Mouse (Mus musculus): ENCODE measurements at regions not wholly inside any gene's neighbourhood (a gene's known extent, or its start where the extent isn't known, plus 50 kb on each side); places are given as distances from the start of the nearest gene placed in this dataset.

DNA sequence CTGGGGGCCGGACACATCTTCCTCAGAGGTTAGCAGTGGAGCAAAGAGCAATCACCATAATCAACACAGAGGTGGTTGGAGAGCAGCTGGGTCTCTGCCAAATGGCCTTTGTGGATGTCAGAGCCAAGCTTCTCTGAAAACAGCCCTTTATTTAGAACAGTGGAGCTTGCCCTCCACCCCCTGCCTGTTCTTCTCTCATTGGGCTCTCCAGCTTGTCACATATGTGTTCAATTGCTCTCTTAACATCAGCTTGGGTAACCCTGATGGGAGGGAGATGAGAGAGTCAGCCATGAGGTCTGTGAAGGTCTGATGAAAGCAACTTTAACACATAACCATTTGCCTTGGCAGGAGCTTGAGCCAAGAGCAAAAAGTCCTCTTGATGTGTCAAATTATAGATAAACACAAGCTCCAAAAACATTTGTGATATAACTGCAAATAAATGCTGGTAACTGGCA is 140.1 kb upstream of the Spdl1 start:
- H3K4me1 ChIP-seq = no peaks in the 10 kb centered on the region
- H3K4me3 ChIP-seq = no peak overlapping the region
- no peak overlapping the region for H3K4me2 ChIP-seq
- 44% methylated on average over 1 of the region's 1 CpGs for WGBS
- H3K27me3 ChIP-seq = no peaks in the 10 kb centered on the region
- ATAC-seq (ENCODE audit: insufficient number of reproducible peaks, low FRiP score, low TSS enrichment, low read depth) = no peak
- no peak overlapping the region for H3K27ac ChIP-seq
- H3K9me3 ChIP-seq = no peaks in the 10 kb centered on the region
- H3K36me3 ChIP-seq = no peaks in the 10 kb centered on the region
- no peak overlapping the region for H3K9ac ChIP-seq

DNA sequence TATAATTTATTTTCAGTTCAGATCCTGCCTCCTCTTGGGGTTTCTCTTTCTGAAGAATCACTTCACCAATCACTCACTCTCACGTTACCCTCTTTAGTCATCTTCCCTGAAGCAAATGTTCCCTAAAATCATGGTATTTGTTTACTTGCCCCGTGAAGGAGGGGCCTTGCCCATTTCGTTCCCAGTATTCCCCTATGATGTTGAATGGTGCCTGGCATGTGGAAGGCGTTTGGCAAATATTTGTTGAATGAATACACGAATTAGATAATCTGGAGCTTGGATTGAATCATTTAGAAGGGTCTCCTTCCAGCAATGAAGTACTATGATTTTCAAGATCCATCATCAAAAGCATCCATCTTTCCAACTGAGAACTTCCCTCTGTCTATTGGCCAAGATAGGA is 139.6 kb upstream of the Spdl1 start:
- no peak overlapping the region for H3K27ac ChIP-seq
- H3K4me2 ChIP-seq = no peak overlapping the region
- no peak for ATAC-seq (ENCODE audit: insufficient number of reproducible peaks, low FRiP score, low TSS enrichment, low read depth)
- H3K9ac ChIP-seq = no peak overlapping the region
- WGBS = 58% methylated on average over 5 of the region's 5 CpGs
- H3K27me3 ChIP-seq = no peaks in the 10 kb centered on the region
- H3K36me3 ChIP-seq = no peaks in the 10 kb centered on the region
- no peaks in the 10 kb centered on the region for H3K4me1 ChIP-seq
- H3K4me3 ChIP-seq = no peak overlapping the region
- H3K9me3 ChIP-seq = no peaks in the 10 kb centered on the region

DNA sequence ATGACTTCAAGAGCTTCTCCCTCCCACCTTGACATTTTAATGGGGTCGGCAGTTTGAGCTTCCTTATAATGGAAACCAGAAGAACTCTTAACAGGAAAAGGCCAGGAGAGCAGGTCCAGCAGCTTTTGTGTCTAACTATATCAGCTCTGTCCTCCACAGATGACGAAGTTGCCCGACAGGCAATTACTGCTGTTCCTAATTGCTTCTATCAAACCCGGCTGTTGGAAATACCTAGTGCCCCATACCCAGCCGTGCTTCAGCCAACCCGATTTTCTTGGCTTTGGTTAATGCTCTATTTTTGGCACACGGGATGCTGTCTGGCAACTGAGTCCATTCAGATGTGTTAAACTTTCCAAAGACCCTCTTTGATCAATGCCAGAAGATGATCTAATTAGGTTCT is 125.8 kb upstream of the Spdl1 start:
- Histone ChIP-seq H3K4me1 (peaks cover 4% of the 10 kb centered on the region; the same call in 1 of the 2 replicates), H3K27ac (no peak overlapping the region), H3K9ac (no peak overlapping the region), H3K4me3 (no peak overlapping the region), H3K36me3 (no peaks in the 10 kb centered on the region), H3K27me3 (no peaks in the 10 kb centered on the region), H3K9me3 (no peaks in the 10 kb centered on the region), H3K4me2 (no peak overlapping the region)
- ATAC-seq (ENCODE audit: insufficient number of reproducible peaks, low FRiP score, low TSS enrichment, low read depth) = no peak
- WGBS = 20% methylated on average over 7 of the region's 7 CpGs

DNA sequence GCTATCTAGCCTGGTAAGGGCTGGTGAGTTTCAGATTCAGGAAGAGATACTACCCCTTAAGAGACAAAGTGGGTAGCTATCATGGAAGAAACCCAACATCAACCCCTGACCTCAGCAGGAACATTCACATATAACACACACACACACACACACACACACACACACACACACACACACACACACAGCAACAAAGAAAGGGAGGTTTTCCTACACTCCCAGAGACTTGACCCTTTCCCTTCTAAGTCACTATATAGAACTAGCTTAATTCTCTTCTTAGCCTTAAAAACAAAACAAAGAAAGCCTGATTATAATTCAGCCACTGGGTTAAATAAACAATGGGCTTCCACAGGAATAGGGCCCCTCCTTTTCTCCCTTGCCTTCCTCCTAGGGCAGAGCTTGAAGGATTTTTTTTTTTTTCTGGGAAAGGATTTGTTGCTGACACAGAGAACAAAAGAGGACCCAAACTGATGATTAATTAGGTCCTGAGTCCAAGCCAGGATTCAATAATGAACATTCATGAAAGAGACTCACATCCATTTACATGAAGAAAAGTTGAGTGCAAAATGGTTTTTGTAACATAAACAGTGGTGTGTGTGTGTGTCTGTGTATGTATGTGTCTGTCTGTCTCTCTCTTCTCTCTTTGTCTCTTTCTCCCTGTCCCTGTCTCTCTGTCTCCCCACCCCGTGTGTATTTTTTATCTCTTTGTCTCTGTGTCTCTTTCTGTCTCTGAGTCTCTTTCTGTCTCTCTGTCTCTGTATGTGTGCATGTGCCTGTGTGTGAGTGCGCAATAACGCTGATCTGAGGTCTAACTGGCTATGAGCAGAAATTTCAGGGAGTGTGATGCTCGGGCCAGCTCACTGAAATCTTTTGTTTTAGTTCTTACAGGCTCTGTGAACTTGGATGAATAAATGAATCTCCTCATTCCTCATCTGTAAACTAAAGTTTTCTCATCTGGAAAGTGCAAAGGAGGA is 108.3 kb upstream of the Spdl1 start:
- WGBS = 86% methylated on average over 4 of the region's 4 CpGs
- Histone ChIP-seq H3K27me3 (no peaks in the 10 kb centered on the region), H3K4me2 (no peak overlapping the region), H3K9me3 (no peaks in the 10 kb centered on the region), H3K4me3 (no peak overlapping the region), H3K4me1 (no peaks in the 10 kb centered on the region), H3K27ac (no peak overlapping the region), H3K36me3 (no peaks in the 10 kb centered on the region), H3K9ac (no peak overlapping the region)
- no peak for ATAC-seq (ENCODE audit: insufficient number of reproducible peaks, low FRiP score, low TSS enrichment, low read depth)

DNA sequence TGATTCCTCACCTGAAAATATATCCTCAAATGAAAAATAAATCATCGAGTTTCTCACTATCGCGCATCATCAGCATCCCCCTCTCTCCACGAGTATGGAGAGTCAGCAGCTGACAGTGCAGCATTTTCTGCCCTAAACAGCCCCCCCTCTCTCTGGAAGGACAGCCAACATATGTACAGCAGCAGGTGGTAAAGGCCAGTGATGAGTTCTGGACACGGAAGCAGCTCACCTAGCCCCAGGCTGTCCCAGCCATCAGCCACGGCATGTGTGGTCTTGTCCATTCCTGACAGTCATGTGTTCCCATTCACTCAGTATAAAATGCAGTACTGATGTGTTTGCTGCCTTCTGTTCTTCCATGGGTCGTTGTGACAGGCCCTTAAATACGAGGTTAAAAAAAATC is 106.7 kb upstream of the Spdl1 start:
- Histone ChIP-seq H3K4me1 (no peaks in the 10 kb centered on the region), H3K4me3 (no peak overlapping the region), H3K27ac (no peak overlapping the region), H3K27me3 (no peaks in the 10 kb centered on the region), H3K4me2 (no peak overlapping the region), H3K9ac (no peak overlapping the region), H3K36me3 (no peaks in the 10 kb centered on the region), H3K9me3 (no peaks in the 10 kb centered on the region)
- ATAC-seq (ENCODE audit: insufficient number of reproducible peaks, low FRiP score, low TSS enrichment, low read depth) = no peak
- 68% methylated on average over 8 of the region's 8 CpGs for WGBS

DNA sequence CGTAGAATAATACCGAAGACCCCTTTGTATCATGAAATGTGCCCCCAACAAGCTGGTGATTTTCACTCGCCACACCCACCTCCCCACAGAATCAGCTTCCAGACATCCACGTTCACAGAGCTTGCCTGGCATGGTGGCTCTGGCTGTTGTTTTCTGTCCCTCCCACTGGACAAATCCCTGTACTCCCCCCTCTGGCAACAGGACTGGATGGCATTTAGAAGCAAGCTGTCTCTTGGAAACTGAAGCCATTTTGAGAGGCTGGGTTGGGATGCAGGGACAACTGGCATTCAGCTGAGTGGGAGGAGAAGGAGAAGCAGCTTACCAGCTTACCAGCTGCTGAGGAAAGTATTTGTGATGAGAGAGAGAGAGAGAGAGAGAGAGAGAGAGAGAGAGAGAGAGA is 105.6 kb upstream of the Spdl1 start:
- H3K9ac ChIP-seq = no peak overlapping the region
- no peaks in the 10 kb centered on the region for H3K36me3 ChIP-seq
- 87% methylated on average over 4 of the region's 4 CpGs for WGBS
- no peak overlapping the region for H3K4me2 ChIP-seq
- no peak overlapping the region for H3K4me3 ChIP-seq
- H3K4me1 ChIP-seq = no peaks in the 10 kb centered on the region
- H3K27ac ChIP-seq = no peak overlapping the region
- no peaks in the 10 kb centered on the region for H3K9me3 ChIP-seq
- H3K27me3 ChIP-seq = no peaks in the 10 kb centered on the region
- ATAC-seq (ENCODE audit: insufficient number of reproducible peaks, low FRiP score, low TSS enrichment, low read depth) = no peak

DNA sequence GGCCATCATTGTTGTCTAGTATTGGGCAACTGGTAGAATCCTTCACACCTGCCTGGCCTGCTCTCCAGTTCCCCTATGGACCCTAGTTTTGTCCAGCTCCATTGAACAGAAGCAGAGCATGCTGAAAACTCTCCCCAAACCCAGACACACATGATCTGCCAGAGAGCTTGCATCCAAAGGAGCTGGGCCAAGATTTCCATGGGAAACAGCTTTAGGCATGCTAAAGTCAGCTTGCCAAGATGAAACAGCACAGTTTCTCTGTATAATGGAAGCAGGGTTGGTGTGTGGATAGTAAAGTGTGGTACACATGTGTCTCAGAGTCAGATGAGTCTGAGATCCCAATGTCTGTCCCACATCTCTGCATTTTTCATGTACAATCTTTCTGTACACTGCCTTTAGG is 98.8 kb upstream of the Spdl1 start:
- Histone ChIP-seq H3K27ac (no peak overlapping the region), H3K4me3 (no peak overlapping the region), H3K9me3 (no peaks in the 10 kb centered on the region), H3K4me1 (no peaks in the 10 kb centered on the region), H3K27me3 (no peaks in the 10 kb centered on the region), H3K4me2 (no peak overlapping the region), H3K9ac (no peak overlapping the region), H3K36me3 (no peaks in the 10 kb centered on the region)
- no peak for ATAC-seq (ENCODE audit: insufficient number of reproducible peaks, low FRiP score, low TSS enrichment, low read depth)

DNA sequence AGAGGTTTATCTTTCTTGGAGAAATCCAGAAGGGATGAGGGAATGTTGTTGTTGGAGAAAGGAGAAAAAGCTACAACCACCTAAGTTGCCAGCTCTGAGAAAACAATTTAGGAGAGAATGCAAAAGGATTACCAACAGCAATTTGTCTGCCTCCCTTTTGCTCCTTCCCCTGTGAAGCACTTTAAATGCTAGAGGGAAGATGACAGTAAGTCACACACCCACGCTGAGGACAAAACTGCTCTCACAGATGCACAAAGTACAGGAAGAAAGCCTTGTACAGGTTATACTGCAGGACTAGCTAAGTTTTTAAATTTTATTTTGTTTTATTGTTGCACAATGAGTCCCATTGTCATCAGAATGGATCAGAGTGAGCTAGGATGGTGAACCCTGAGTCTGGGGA is 83.7 kb upstream of the Spdl1 start:
- Histone ChIP-seq H3K9ac (no peak overlapping the region), H3K4me2 (no peak overlapping the region), H3K27me3 (no peaks in the 10 kb centered on the region), H3K9me3 (no peaks in the 10 kb centered on the region), H3K27ac (no peak overlapping the region), H3K36me3 (no peaks in the 10 kb centered on the region), H3K4me3 (no peak overlapping the region), H3K4me1 (no peaks in the 10 kb centered on the region)
- no peak for ATAC-seq (ENCODE audit: insufficient number of reproducible peaks, low FRiP score, low TSS enrichment, low read depth)
- WGBS = 59% methylated on average over 1 of the region's 1 CpGs

DNA sequence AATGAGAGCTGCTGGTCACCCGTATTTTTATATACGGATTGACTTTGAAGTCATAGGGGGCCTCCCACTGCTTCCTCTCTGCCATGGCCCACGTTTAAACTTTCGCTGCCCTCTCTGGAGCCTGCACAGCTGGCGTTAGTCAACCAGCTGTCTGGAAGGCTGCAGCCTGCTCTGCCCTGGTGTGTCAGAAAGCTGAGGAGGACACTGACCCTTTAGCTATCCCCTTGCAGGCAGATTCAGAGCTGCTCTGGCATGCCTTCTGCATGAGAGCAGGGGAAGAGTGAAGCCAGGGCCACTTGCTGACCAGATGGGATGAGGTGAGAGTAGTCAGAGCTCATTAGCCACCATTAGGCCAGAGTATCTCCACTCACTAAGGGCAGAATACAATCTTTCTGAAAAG is 76.4 kb upstream of the Spdl1 start:
- Histone ChIP-seq H3K4me3 (no peak overlapping the region), H3K9me3 (no peaks in the 10 kb centered on the region), H3K36me3 (no peaks in the 10 kb centered on the region), H3K4me2 (no peak overlapping the region), H3K4me1 (peaks cover 8% of the 10 kb centered on the region; the same call in 1 of the 2 replicates), H3K27me3 (no peaks in the 10 kb centered on the region), H3K27ac (no peak overlapping the region), H3K9ac (no peak overlapping the region)
- 15% methylated on average over 5 of the region's 5 CpGs for WGBS
- ATAC-seq (ENCODE audit: insufficient number of reproducible peaks, low FRiP score, low TSS enrichment, low read depth) = no peak

DNA sequence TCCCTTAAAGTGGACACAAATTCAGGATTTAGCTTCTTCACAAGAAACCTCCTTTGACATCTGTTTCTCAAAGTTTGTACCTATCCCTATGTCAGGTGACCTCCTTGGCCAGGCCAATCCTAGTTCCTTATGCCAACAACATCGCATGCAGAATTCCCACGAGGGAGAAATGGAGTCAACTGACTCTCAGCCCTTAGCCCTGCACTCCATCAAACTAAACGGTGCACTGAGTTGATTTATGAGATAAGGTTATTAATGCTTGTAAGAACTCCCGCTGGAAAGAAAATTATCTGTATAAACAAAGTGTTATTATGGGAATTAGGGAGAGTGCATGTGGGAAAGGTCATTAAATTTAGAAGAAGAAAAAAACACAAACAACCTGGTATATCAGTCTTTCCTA is 70.8 kb upstream of the Spdl1 start:
- Histone ChIP-seq H3K27ac (no peak overlapping the region), H3K9me3 (no peaks in the 10 kb centered on the region), H3K4me1 (no peaks in the 10 kb centered on the region), H3K36me3 (no peaks in the 10 kb centered on the region), H3K4me2 (no peak overlapping the region), H3K9ac (no peak overlapping the region), H3K4me3 (no peak overlapping the region), H3K27me3 (no peaks in the 10 kb centered on the region)
- 14% methylated on average over 4 of the region's 4 CpGs for WGBS
- ATAC-seq (ENCODE audit: insufficient number of reproducible peaks, low FRiP score, low TSS enrichment, low read depth) = no peak

DNA sequence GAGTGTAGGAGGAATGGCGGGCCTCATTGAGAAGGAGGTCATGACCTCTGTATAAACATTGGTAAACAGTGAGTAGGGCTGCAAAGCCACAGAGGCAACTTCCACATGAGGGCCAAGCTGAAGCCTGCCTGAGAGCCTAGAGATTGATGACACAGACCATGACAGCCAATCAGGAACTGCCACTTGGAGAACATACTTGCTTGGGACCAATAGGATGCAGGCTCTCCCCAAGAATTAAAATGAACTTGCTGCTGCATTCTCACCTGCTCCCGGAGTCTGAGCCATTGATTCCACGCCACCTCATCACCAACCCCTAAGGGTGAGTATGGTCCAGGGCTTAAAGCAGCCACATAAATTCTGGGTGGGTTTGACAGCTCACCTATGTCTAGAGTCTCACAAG is 66.0 kb upstream of the Spdl1 start:
- Histone ChIP-seq H3K27ac (no peak overlapping the region), H3K27me3 (no peaks in the 10 kb centered on the region), H3K4me1 (0 out of 2 replicates have a peak, but pooled peaks cover 2% of the 10 kb centered on the region), H3K9ac (no peak overlapping the region), H3K9me3 (no peaks in the 10 kb centered on the region), H3K4me3 (no peak overlapping the region), H3K4me2 (no peak overlapping the region), H3K36me3 (no peaks in the 10 kb centered on the region)
- ATAC-seq (ENCODE audit: insufficient number of reproducible peaks, low FRiP score, low TSS enrichment, low read depth) = no peak
- WGBS = 66% methylated on average over 3 of the region's 3 CpGs

DNA sequence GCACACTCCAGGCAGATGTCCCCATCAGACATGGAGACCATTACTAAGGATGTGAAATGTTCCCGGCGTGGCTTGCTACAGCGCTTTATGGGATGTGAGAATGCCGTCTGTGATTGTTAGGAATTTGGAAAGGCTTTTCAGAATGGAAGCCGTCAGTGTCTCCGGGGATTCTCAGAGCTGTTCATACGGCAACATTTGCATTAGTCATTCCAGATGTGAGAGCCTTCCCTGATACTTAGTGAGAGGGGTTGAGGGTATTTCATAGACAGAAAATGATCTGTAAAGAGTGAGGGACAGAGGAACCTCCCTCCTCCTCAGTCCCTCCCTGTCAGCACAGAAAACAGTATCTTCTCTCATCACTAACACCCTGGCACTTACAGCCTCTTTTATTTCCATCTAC is 62.2 kb upstream of the Spdl1 start:
- H3K4me3 ChIP-seq = no peak overlapping the region
- H3K4me1 ChIP-seq = 0 out of 2 replicates have a peak, but pooled peaks cover 2% of the 10 kb centered on the region
- no peaks in the 10 kb centered on the region for H3K9me3 ChIP-seq
- no peak overlapping the region for H3K9ac ChIP-seq
- WGBS = 35% methylated on average over 7 of the region's 7 CpGs
- ATAC-seq (ENCODE audit: insufficient number of reproducible peaks, low FRiP score, low TSS enrichment, low read depth) = 0 out of 2 replicates have a peak, but pooled peaks have one; percentile 65
- H3K4me2 ChIP-seq = no peak overlapping the region
- no peak overlapping the region for H3K27ac ChIP-seq
- H3K27me3 ChIP-seq = no peaks in the 10 kb centered on the region
- H3K36me3 ChIP-seq = no peaks in the 10 kb centered on the region

All from limb, embryonic 15.5 days (tissue).